Mouse (Mus musculus): Measurements from ENCODE around the gene Gm6509. TPM values are rescaled to one million over a fixed set of nuclear protein-coding genes. Genes with fewer than 3 reads are reported as not detected.
"Not testable (repeated sequence)": the region's sequence is repeated elsewhere in the genome, so short reads cannot be mapped to it uniquely, and the experiment has no call there.

Gene Gm6509
- total RNA-seq (2022): not detected

DNA sequence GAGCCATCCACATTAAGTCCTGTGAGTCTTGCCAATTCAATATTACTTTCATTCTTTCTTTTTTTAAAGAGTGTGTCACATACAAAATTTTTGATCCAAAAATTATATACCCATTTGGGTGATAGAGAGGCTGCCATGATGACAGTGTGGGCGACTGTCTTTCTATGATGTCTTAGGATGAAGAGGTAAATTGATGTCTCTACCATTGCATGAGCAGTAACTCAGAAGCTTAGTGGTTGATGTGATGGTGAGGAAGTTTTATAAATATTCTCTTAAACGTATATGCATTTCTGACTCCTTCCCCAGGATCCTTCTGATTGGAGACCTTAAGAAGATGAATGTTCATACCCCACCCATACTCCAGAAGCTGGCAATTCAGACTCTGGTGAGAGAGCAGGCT lies at the start of gene Gm6509:
TSS of gene Gm6509 (plus strand) at position 301 of the 400 bp plus-strand sequence.
- not testable (repeated sequence) for DNase-seq (ENCODE audit: low spot score)

DNA sequence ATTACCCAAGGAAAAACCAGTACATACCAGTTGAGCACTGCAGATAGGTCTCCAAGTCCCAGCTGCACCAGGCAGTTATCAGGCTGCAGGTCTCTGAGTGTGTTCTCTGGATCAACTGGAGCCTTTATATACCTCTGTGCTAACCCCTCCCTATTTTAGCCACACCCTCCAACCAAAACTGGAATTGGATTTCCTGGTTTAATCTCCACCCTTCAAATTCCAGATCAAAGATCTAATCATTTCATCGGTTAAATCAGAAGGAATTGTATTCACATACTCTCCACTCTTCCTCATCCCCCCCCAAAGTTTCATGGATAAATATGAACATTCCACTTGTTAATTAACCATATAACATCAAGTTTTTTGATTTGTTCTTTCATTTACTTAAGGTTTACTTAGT lies 7.5 kb upstream of the Gm6509 start, which contains the start of gene Gm3147:
TSS of gene Gm3147 (minus strand) at position 101 of the 400 bp plus-strand sequence.
- DNase-seq (ENCODE audit: low spot score): not testable (repeated sequence)

- not testable (repeated sequence) for DNase-seq (ENCODE audit: low spot score)
Observed at GRCm38 (mm10) chr5:94648082-94648481, 24.3 kb downstream of the Gm6509 start, which contains the start of gene Gm6205. Gene Gm6205 (plus strand): TSS chr5:94648382.

Other genes starting within 250 kb of the Gm6509 start
- not detected for gene Gm7682, start 178.2 kb upstream of the Gm6509 start, total RNA-seq (2022)
- not detected for gene Gm3139, start 97.7 kb upstream of the Gm6509 start, total RNA-seq (2022)
- not detected for gene Gm3147, start 7.6 kb upstream of the Gm6509 start, total RNA-seq (2022)
- gene Gm6205, start 24.4 kb downstream of the Gm6509 start, total RNA-seq (2022): not detected
- not detected for gene Gm3183, start 241.5 kb downstream of the Gm6509 start, total RNA-seq (2022)